Mouse (Mus musculus): ENCODE results near the gene Mef2a. TPM values are rescaled to one million over a fixed set of nuclear protein-coding genes. Genes with fewer than 3 reads are reported as not detected.

The Mef2a gene
- 0.20 and 0.21 TPM in 2 replicates for polyA plus RNA-seq (2012)

DNA sequence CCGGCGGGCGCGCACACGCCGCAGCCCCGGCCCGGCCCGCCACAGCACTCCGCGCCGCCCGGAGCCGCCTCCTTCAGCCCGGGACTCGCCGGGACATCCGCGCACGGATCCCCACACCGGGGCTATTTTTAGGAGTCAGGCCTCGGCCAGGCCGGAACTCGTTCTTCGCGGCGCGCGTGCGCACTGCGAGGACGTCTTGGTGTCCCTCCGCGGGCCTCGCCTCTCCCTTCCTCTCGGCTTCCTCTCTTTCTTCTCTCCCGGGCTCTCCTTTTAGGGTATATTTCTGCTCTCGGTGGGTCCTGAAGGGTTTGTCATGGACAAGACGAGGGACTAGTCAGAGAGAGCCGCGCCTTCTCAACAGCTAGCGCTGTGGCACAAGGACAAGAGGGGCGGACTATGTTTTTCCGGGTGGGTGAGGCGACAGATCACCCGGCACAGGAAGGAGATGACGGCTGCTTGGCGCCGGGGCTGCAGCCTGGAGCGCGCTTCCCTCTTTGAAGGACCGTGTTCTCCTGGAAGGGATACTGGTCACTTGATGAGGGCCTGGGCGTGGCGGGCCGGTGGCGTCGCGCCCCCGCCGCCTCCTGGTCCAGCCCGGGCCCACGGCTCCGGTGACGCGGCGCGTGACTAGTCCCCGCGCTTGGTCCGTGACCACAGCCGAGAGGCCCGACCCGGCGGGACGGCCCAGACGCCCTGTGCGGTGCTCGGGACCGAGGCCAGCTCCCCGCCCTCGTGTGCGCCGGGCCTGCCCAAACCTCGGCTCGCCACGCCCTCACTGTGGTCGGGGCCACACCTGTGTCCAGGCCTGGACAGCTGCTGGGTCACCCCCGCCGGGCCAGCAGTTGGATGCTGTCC, at the start of gene Mef2a:
Mef2a (minus strand) TSS at position 130 of the 855 bp plus-strand sequence.
- no peaks in the 10 kb centered on the region for H3K9me3 ChIP-seq (ENCODE audit: control insufficient read depth, low read length)
- peak within 1 kb of the TSS; percentile 72 for H3K4me3 ChIP-seq (replicated peaks)
- no peak for TF ChIP-seq GATA1 (IDR thresholded peaks at IDR 0.05; ENCODE audit: low read length)
- no peak for TF ChIP-seq TAL1 (IDR thresholded peaks at IDR 0.05; ENCODE audit: low read length)

DNA sequence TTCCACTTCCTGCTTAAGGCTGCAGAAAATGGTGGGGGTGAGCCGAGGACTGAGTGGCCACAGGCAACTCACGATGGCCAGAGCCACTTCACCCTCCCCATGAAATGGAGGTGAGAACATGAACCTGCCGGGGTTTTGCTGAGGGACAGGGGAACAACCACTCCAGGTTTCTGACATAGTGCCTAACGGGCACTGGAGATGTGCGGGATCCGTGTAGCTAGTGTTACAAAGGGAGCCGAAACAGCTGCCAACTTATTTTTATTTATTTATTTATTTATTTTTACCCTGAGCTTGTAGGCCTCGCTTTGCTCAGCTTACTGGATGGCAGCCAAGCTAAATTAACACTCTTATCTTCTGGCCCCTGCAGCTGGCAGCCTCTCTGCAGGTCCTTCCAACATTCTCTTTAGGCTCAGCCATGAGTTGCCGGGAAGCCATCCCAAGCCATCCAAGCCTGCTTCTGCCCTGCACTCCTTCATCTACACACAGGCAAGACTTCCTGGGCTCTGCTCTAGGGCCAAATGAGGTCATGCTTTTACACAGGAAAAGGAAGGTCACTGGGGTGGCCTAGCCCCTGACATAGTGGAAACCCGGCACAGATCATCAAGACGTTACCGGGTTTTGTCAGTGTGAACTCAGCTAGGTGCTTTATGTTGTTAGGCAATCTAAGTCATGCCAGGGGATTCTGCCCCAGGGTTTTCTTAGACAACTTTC, 49.0 kb upstream of the Mef2a start:
- no peaks in the 10 kb centered on the region for H3K36me3 ChIP-seq (ENCODE audit: control insufficient read depth)
- no peaks in the 10 kb centered on the region for H3K9me3 ChIP-seq (ENCODE audit: control insufficient read depth, low read length)
- H3K4me1 ChIP-seq (ENCODE audit: control insufficient read depth) = no peaks in the 10 kb centered on the region
- no peaks in the 10 kb centered on the region for H3K27me3 ChIP-seq (ENCODE audit: control insufficient read depth)
- TF ChIP-seq TAL1 (IDR thresholded peaks at IDR 0.05; ENCODE audit: low read length) (no peak), GATA1 (IDR thresholded peaks at IDR 0.05; ENCODE audit: low read length) (no peak)
- no peak overlapping the region for H3K4me3 ChIP-seq (replicated peaks)

More for the DNA sequence above, at the start of gene Mef2a:
- Histone ChIP-seq H3K4me1 (ENCODE audit: control insufficient read depth) (peaks cover 40% of the 10 kb centered on the region), H3K27me3 (ENCODE audit: control insufficient read depth) (no peaks in the 10 kb centered on the region), H3K36me3 (ENCODE audit: control insufficient read depth) (no peaks in the 10 kb centered on the region)

DNA sequence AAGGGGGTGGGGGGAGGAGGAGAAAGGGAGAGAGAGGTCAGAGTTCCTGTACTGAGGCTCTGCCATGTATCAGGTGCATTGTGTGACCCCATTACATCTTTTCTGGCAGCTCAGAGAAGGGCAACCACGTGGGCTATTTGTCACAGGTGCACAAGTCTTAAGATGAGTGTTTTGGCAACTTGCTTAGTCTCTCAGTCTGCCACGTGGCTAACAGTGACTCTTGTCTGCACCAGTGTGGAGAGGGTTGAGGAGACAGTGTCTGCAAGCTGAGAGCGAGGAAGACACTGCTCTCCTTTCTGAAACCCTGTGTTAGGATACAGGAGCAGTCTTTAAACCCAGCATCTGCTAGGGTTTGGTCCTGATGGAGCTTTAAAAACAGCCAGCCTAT, 48.4 kb upstream of the Mef2a start:
- H3K36me3 ChIP-seq (ENCODE audit: control insufficient read depth) = no peaks in the 10 kb centered on the region
- TF ChIP-seq TAL1 (IDR thresholded peaks at IDR 0.05; ENCODE audit: low read length) = no peak
- H3K27me3 ChIP-seq (ENCODE audit: control insufficient read depth) = no peaks in the 10 kb centered on the region
- H3K9me3 ChIP-seq (ENCODE audit: control insufficient read depth, low read length) = no peaks in the 10 kb centered on the region
- no peaks in the 10 kb centered on the region for H3K4me1 ChIP-seq (ENCODE audit: control insufficient read depth)
- H3K4me3 ChIP-seq (replicated peaks) = no peak overlapping the region

DNA sequence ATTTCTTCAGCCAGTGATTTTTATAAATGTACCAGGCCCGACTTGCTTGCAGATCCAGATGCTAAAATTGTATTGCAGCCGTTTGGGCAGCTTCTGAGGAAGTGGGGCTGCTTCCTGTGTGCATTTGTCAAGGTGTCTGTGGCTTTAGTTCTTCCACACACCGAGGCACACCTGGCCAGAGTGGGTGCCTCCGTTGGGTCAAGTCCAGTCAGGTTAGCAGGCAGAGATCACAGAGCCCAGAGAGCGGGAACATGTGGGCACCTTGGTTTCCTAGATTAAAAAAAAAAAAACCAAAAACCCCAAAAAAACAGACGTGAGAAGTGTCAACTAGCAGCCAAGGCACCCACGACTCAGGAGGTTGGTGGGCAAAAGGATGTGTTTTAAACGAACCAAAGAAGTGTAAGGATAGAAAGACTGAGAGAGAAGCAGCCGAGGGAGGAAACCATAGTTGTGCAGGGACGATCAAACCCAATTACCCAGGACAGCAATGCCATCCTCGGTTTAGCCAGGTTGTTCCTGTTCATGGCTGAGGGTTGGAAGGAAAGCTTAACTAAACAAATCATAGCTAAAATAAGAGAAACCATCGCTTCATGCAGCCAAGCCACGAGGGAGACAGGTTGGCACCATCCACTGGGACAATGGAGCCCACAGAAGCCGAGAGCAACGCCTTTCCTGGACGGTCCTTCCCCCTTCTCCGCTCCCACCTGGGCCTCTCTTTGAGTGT, 47.1 kb upstream of the Mef2a start:
- Histone ChIP-seq H3K36me3 (ENCODE audit: control insufficient read depth) (no peaks in the 10 kb centered on the region), H3K4me1 (ENCODE audit: control insufficient read depth) (no peaks in the 10 kb centered on the region), H3K9me3 (ENCODE audit: control insufficient read depth, low read length) (no peaks in the 10 kb centered on the region), H3K27me3 (ENCODE audit: control insufficient read depth) (no peaks in the 10 kb centered on the region), H3K4me3 (replicated peaks) (no peak overlapping the region)
- no peak for TF ChIP-seq TAL1 (IDR thresholded peaks at IDR 0.05; ENCODE audit: low read length)
- TF ChIP-seq GATA1 (IDR thresholded peaks at IDR 0.05; ENCODE audit: low read length) = no peak

DNA sequence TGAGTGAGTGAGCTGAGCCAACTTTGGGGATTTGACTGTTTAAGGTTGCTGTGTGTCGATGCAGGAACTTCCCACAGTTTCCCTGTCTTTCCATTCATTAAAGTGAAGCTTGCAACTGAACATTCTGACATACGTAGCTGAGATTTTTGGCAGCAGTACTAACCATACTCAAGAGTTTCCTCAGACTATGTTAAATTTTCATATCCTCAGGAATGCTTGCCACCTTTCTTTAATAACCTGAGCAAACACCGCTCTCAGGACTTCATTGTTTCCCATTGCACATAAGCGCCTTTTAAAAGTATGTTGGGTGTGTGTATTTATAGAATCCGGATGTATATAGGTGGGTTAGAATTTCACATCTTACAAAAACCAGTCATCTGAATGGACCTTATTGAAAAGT, 45.5 kb upstream of the Mef2a start:
- no peak for TF ChIP-seq TAL1 (IDR thresholded peaks at IDR 0.05; ENCODE audit: low read length)
- no peaks in the 10 kb centered on the region for H3K36me3 ChIP-seq (ENCODE audit: control insufficient read depth)
- no peaks in the 10 kb centered on the region for H3K27me3 ChIP-seq (ENCODE audit: control insufficient read depth)
- H3K4me3 ChIP-seq (replicated peaks) = no peak overlapping the region
- no peaks in the 10 kb centered on the region for H3K4me1 ChIP-seq (ENCODE audit: control insufficient read depth)
- H3K9me3 ChIP-seq (ENCODE audit: control insufficient read depth, low read length) = no peaks in the 10 kb centered on the region

DNA sequence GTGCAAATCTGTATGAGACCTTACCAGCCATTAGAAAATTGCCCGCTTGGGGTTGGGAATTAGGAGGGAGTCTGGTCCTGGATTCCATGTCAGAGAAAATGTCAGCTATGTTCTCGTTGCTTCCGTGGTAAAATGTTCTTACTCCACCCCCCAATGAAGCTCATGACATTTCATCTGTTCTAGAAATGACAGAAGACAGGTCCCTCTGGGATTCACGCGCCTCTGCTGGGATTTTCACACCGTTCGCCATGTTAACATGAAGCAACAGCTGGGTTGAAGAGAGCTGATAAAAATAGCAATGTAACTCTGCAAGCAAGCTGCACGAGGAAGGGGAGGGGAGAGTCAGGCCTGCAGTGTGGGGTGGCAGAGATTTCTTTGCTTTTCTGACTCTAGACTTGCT, 42.1 kb upstream of the Mef2a start:
- Histone ChIP-seq H3K36me3 (ENCODE audit: control insufficient read depth) (no peaks in the 10 kb centered on the region), H3K4me1 (ENCODE audit: control insufficient read depth) (no peaks in the 10 kb centered on the region), H3K9me3 (ENCODE audit: control insufficient read depth, low read length) (no peaks in the 10 kb centered on the region), H3K27me3 (ENCODE audit: control insufficient read depth) (no peaks in the 10 kb centered on the region), H3K4me3 (replicated peaks) (no peak overlapping the region)
- TF ChIP-seq TAL1 (IDR thresholded peaks at IDR 0.05; ENCODE audit: low read length) (no peak), GATA1 (IDR thresholded peaks at IDR 0.05; ENCODE audit: low read length) (no peak)

DNA sequence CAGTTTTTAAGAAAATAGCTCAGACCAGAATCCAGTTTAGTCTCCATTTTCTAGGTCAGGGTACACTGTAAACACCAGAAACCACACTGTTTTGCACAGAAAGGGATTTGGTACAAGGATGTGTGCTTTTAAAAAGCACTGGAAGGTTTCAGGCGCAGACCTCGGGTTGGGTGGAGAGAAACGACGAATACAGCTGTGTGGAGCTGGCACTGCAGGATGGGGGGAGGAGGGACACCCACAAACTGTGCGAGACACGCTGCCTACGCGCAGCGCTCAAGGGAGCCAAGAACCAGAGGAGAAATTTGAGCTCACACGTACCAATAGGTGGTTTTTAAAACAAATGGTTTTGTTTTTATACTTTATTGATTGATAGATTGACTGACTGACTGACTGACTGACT, 40.0 kb upstream of the Mef2a start:
- Histone ChIP-seq H3K36me3 (ENCODE audit: control insufficient read depth) (no peaks in the 10 kb centered on the region), H3K27me3 (ENCODE audit: control insufficient read depth) (no peaks in the 10 kb centered on the region), H3K4me1 (ENCODE audit: control insufficient read depth) (no peaks in the 10 kb centered on the region), H3K9me3 (ENCODE audit: control insufficient read depth, low read length) (no peaks in the 10 kb centered on the region), H3K4me3 (replicated peaks) (no peak overlapping the region)
- TF ChIP-seq TAL1 (IDR thresholded peaks at IDR 0.05; ENCODE audit: low read length) = no peak
- no peak for TF ChIP-seq GATA1 (IDR thresholded peaks at IDR 0.05; ENCODE audit: low read length)

DNA sequence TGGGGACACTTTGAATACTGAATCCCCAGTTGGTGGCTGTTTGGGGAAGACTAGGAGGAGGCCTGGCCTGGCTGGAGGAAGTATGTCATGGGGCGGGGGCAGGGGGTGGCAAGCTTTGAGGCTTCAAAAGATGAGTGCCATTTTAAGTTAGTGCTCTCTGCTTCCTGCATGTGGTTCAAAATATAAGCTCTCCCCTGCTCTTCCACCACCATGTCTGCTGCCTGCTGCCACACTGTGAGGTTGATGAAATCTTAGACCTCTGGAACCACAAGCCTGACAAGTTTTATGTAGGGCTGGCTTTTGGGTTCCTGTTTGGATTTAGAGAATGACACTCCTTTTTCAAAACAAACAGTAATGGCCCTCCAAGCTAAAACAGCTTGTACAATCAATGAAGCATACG, 34.4 kb upstream of the Mef2a start:
- Histone ChIP-seq H3K9me3 (ENCODE audit: control insufficient read depth, low read length) (no peaks in the 10 kb centered on the region), H3K4me1 (ENCODE audit: control insufficient read depth) (no peaks in the 10 kb centered on the region), H3K36me3 (ENCODE audit: control insufficient read depth) (no peaks in the 10 kb centered on the region), H3K4me3 (replicated peaks) (no peak overlapping the region), H3K27me3 (ENCODE audit: control insufficient read depth) (no peaks in the 10 kb centered on the region)
- no peak for TF ChIP-seq GATA1 (IDR thresholded peaks at IDR 0.05; ENCODE audit: low read length)
- no peak for TF ChIP-seq TAL1 (IDR thresholded peaks at IDR 0.05; ENCODE audit: low read length)

DNA sequence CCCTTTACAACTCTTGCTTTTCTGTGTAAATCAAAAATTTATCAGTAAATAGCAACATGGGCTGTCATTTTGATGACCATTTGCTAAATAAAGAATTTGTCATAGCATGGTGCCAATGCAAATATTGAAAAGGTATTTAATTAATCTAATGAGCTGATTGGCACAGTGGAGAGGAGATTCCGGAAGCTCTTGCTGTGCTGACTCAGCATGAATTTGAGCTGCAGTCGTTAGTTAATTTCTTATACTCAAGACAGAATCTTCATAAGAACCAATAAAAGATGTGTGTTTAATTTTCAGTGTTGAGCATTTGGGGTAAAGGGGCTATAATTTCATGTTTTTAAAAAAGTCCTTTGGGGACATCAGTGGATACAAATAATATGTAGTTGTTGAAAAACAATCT, 31.5 kb upstream of the Mef2a start:
- Histone ChIP-seq H3K4me3 (replicated peaks) (no peak overlapping the region), H3K9me3 (ENCODE audit: control insufficient read depth, low read length) (no peaks in the 10 kb centered on the region), H3K36me3 (ENCODE audit: control insufficient read depth) (no peaks in the 10 kb centered on the region), H3K4me1 (ENCODE audit: control insufficient read depth) (no peaks in the 10 kb centered on the region), H3K27me3 (ENCODE audit: control insufficient read depth) (no peaks in the 10 kb centered on the region)
- no peak for TF ChIP-seq TAL1 (IDR thresholded peaks at IDR 0.05; ENCODE audit: low read length)
- no peak for TF ChIP-seq GATA1 (IDR thresholded peaks at IDR 0.05; ENCODE audit: low read length)

Data from erythroblast, embryonic 14.5 days (primary cell).